Mouse (Mus musculus): Measurements from ENCODE around the gene Cutc.

Cutc gene

GRCm38 (mm10) chr19:43801427-43802051, 48.7 kb downstream of the Cutc start:
- DNase-seq = no peak

GRCm38 (mm10) chr19:43803866-43804265, 51.1 kb downstream of the Cutc start:
- DNase-seq = no peak

GRCm38 (mm10) chr19:43809331-43809730, 56.5 kb downstream of the Cutc start:
- DNase-seq = no peak

GRCm38 (mm10) chr19:43811419-43811818, 58.6 kb downstream of the Cutc start:
- no peak for DNase-seq

- DNase-seq = no peak
Measured at GRCm38 (mm10) chr19:43813315-43813714, 60.5 kb downstream of the Cutc start.

- peak; percentile 7 to 11 for DNase-seq
Measured at GRCm38 (mm10) chr19:43815661-43816414, 63.0 kb downstream of the Cutc start.

Data from cerebellum, postnatal 14 days (tissue).